Mouse (Mus musculus): Measurements from ENCODE around the gene Gars. TPM values are rescaled to one million over a fixed set of nuclear protein-coding genes. Genes with fewer than 3 reads are reported as not detected.

Gars gene
- total RNA-seq (2014; rRNA removed) (111 and 114 TPM in 2 replicates), polyA plus RNA-seq (2015; fragmentation: Nextera tagmentation; extraction: Ambion mirVana) (186 and 192 TPM in 2 replicates)

DNA sequence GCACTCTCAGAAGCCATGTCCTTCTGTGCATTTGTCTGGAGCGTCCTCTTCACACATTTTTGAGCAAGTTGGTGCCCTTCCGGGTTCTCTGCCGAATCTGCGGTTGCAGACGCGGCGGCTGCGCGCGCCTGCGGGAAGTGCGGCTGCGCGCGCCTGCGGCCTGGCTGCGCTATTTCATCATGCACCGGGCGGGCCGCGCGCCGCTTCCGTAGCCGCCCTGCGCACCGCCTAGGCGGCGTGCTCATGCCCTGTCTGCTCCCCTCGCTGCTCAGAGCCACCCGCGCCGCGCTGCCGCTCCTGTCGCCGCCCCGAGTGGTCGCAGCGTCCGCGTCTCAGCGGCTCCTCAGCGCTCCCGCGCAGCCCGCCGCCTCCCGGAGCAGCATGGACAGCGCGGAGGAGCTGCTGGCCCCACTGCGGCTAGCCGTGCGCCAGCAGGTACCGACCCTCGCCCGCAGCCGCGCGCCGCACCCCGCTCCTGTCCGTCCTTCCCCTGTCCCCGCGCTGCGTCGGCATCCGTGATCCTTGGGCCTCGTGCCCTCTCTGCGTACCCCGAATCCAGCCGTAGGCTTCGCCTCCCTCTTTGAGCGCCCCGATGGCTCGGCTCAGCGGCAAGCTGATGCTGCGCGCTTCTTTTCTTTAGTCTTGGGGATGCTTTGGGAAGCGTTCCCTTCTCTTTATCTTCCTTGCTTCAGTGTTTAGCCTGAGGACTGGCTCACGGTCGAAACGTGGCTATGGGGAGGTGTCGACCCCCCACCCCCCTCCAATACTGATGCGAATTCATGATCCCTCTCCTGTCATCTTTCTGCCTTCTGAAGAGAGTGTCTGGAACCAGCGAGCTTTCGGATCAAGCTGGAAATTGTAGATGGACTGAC is at the start of gene Gars:
TSS of gene Gars (plus strand) at position 209 of the 872 bp plus-strand sequence.
- H3K36me3 ChIP-seq (ENCODE audit: insufficient read depth, low read length), result no peaks in the 10 kb centered on the region
- H3K27ac ChIP-seq, result peak within 1 kb of the TSS; percentile 96
- H3K4me3 ChIP-seq (ENCODE audit: low read length), result peak within 1 kb of the TSS; percentile 93
- peak; percentile 96 for ATAC-seq
- H3K4me1 ChIP-seq (ENCODE audit: insufficient read depth, low read length), result peaks cover 4% of the 10 kb centered on the region; the same call in 1 of the 2 replicates
- peak; percentile 97 for DNase-seq (ENCODE audit: low spot score)
- peak within 1 kb of the TSS; percentile 78 for H3K4me2 ChIP-seq (ENCODE audit: low read depth, low read length)
- no peak for TF ChIP-seq CTCF (IDR thresholded peaks at IDR 0.05; ENCODE audit: low read depth)
- no peaks in the 10 kb centered on the region for H3K9me3 ChIP-seq (ENCODE audit: low read length)
- H3K27me3 ChIP-seq (ENCODE audit: insufficient read depth, low read length), result no peaks in the 10 kb centered on the region
- H3K9ac ChIP-seq (replicated peaks; ENCODE audit: low read length), result peak within 1 kb of the TSS; percentile 93
- WGBS, result under 1% methylated on average over 86 of the region's 87 CpGs

DNA sequence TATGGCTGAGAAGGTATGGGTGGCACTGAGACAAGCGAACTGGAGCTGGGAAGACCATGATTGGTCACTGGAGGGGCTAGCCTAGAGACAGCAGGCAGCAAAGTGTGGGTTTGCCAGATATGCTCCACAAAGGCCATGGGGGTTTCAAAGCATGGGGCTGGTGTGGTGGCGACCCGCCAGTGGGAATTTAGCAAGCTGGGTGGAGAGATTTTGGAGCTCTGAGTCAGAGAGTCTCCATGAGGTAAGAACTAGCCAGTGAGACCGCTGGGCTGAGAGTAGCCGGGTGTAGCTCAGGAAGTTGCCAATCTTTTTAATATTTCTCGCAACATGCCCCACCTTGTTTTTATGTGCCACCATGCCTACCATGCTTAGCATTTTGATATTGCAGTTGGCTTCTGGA is 49.7 kb upstream of the Gars start:
- no peak for DNase-seq (ENCODE audit: low spot score)
- Histone ChIP-seq H3K4me2 (ENCODE audit: low read depth, low read length) (no peak overlapping the region), H3K9ac (replicated peaks; ENCODE audit: low read length) (no peak overlapping the region), H3K36me3 (ENCODE audit: insufficient read depth, low read length) (no peaks in the 10 kb centered on the region), H3K27me3 (ENCODE audit: insufficient read depth, low read length) (no peaks in the 10 kb centered on the region), H3K4me3 (ENCODE audit: low read length) (no peak overlapping the region), H3K4me1 (ENCODE audit: insufficient read depth, low read length) (no peaks in the 10 kb centered on the region), H3K9me3 (ENCODE audit: low read length) (no peaks in the 10 kb centered on the region), H3K27ac (no peak overlapping the region)
- ATAC-seq, result no peak
- TF ChIP-seq CTCF (IDR thresholded peaks at IDR 0.05; ENCODE audit: low read depth), result no peak
- WGBS, result 94% methylated on average over 6 of the region's 6 CpGs

DNA sequence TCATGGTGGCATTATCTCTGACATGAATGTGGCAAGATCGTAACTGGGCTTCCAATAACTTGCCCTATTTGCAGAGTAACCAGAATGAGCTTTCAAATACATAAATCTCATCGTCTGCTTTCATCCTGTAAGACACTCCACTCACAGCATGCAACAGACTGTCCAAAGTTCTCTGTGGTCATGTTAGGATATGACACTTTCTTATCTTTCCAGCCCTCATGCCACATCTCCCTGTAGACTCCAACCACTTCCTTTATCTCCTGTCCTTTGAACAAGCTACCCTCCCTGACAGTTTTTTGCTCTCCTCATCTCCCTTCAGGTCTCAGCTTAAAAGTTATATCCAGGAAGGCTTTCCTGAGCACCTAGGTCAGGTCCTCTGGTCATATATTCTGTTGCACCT is 46.6 kb upstream of the Gars start:
- no peaks in the 10 kb centered on the region for H3K36me3 ChIP-seq (ENCODE audit: insufficient read depth, low read length)
- ATAC-seq (no peak), DNase-seq (ENCODE audit: low spot score) (no peak)
- no peaks in the 10 kb centered on the region for H3K9me3 ChIP-seq (ENCODE audit: low read length)
- TF ChIP-seq CTCF (IDR thresholded peaks at IDR 0.05; ENCODE audit: low read depth), result no peak
- no peaks in the 10 kb centered on the region for H3K27me3 ChIP-seq (ENCODE audit: insufficient read depth, low read length)
- H3K4me1 ChIP-seq (ENCODE audit: insufficient read depth, low read length), result no peaks in the 10 kb centered on the region
- WGBS, result 87% methylated on average over 2 of the region's 2 CpGs
- no peak overlapping the region for H3K9ac ChIP-seq (replicated peaks; ENCODE audit: low read length)
- 0 out of 2 replicates have a peak overlapping the region, but pooled peaks have one; percentile 85 for H3K4me2 ChIP-seq (ENCODE audit: low read depth, low read length)
- no peak overlapping the region for H3K27ac ChIP-seq
- no peak overlapping the region for H3K4me3 ChIP-seq (ENCODE audit: low read length)

DNA sequence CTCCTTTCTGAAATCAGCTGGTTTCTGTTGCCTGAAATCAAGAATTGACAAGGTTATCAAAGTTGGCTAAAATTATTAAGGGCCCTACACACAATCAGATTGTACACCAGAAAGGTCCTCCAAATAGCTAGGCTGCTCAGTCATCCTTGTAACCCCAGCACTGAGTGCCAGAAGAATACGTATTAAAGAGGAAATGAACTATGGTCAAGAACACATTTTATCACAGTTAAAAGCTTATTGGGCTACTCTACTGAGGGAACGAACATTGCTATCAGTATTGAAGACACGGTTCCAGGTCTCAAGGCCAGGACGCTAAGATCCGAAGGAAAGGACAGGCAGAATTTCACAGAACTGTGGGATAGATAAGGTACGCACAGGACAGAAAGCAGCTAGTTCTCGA is 45.7 kb upstream of the Gars start:
- no peaks in the 10 kb centered on the region for H3K36me3 ChIP-seq (ENCODE audit: insufficient read depth, low read length)
- TF ChIP-seq CTCF (IDR thresholded peaks at IDR 0.05; ENCODE audit: low read depth), result no peak
- 4% methylated on average over 7 of the region's 7 CpGs for WGBS

DNA sequence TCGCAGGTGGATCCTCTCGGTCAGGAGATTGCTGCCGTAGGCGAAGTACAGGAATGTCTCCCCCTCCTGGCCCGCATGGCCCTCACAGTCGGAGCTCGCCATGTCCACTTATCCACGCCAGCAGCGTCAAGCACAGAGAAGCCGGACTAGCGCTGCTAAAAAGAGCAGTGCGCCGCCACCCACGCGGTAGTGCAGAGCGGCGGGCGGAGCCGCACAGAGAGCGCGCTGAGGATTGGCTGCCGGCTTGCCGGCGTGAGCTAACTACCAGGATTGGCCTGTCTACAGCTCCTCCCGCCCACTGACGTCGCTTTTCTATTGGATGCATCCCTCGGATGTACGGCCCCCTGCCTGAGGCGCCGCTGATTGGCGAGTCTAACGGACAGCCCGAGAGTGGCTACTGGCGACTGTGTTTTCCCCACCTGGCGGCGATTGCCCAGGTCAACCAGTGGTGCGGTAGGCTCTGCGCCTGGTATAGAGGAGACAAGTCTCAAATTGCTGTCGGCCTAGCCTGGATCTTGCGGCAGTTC is 45.0 kb upstream of the Gars start, which contains the start of gene Ggct:
TSS of gene Ggct (minus strand) at position 217 of the 527 bp plus-strand sequence.
- DNase-seq (ENCODE audit: low spot score) (peak; percentile 98), ATAC-seq (peak; percentile 100)
- peak within 1 kb of the TSS; percentile 43 for H3K9ac ChIP-seq (replicated peaks; ENCODE audit: low read length)
- peak within 1 kb of the TSS; percentile 54 for H3K27ac ChIP-seq
- no peaks in the 10 kb centered on the region for H3K9me3 ChIP-seq (ENCODE audit: low read length)
- peak within 1 kb of the TSS; percentile 55 for H3K4me3 ChIP-seq (ENCODE audit: low read length)
- peak within 1 kb of the TSS; percentile 85 for H3K4me2 ChIP-seq (ENCODE audit: low read depth, low read length)
- no peaks in the 10 kb centered on the region for H3K27me3 ChIP-seq (ENCODE audit: insufficient read depth, low read length)
- no peaks in the 10 kb centered on the region for H3K36me3 ChIP-seq (ENCODE audit: insufficient read depth, low read length)
- no peaks in the 10 kb centered on the region for H3K4me1 ChIP-seq (ENCODE audit: insufficient read depth, low read length)
- WGBS, result under 1% methylated on average over 40 of the region's 41 CpGs
- TF ChIP-seq CTCF (IDR thresholded peaks at IDR 0.05; ENCODE audit: low read depth), result peak; percentile 82

More for the DNA sequence above, 45.7 kb upstream of the Gars start:
- Histone ChIP-seq H3K27ac (peak overlapping the region; percentile 54), H3K4me3 (ENCODE audit: low read length) (peak overlapping the region; percentile 55), H3K9me3 (ENCODE audit: low read length) (no peaks in the 10 kb centered on the region), H3K27me3 (ENCODE audit: insufficient read depth, low read length) (no peaks in the 10 kb centered on the region), H3K4me1 (ENCODE audit: insufficient read depth, low read length) (no peaks in the 10 kb centered on the region), H3K4me2 (ENCODE audit: low read depth, low read length) (peak overlapping the region; percentile 85), H3K9ac (replicated peaks; ENCODE audit: low read length) (peak overlapping the region; percentile 43)
- DNase-seq (ENCODE audit: low spot score) (no peak), ATAC-seq (no peak)

DNA sequence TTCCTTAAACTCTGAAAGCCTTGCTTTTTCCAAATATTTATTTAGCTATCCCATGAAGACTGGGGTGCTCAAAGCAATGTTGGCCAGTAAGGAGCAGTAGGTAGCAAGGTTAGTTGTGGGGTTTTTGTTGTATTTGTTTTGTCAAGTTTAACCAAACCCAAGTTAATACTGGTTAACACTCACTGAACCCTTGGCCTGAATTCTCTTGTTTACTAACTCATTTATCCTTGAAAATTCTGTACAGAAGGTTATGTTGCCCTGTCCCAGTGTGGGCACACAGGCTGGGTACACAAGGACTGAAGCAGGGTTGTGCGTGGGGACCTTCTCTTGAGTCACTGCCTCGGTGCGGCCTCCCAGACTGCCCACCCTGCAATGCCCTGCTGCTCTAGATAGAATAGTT is 41.4 kb upstream of the Gars start:
- Histone ChIP-seq H3K4me2 (ENCODE audit: low read depth, low read length) (no peak overlapping the region), H3K36me3 (ENCODE audit: insufficient read depth, low read length) (no peaks in the 10 kb centered on the region), H3K27me3 (ENCODE audit: insufficient read depth, low read length) (no peaks in the 10 kb centered on the region), H3K4me3 (ENCODE audit: low read length) (no peak overlapping the region), H3K27ac (no peak overlapping the region), H3K9ac (replicated peaks; ENCODE audit: low read length) (no peak overlapping the region), H3K9me3 (ENCODE audit: low read length) (no peaks in the 10 kb centered on the region), H3K4me1 (ENCODE audit: insufficient read depth, low read length) (no peaks in the 10 kb centered on the region)
- TF ChIP-seq CTCF (IDR thresholded peaks at IDR 0.05; ENCODE audit: low read depth), result no peak
- no peak for ATAC-seq
- WGBS, result 88% methylated on average over 3 of the region's 3 CpGs
- no peak for DNase-seq (ENCODE audit: low spot score)
